Mouse (Mus musculus): ENCODE results near the gene Dnaja3. TPM values are rescaled to one million over a fixed set of nuclear protein-coding genes. Genes with fewer than 3 reads are reported as not detected.

Gene Dnaja3
- total RNA-seq, 2 experiments from 2014 or later = 61.5 to 64.2 TPM

- no peak for DNase-seq (ENCODE audit: low spot score in 2 of 2)
Observed at GRCm38 (mm10) chr16:4640267-4641005, 647 bp downstream of the Dnaja3 start.

DNA sequence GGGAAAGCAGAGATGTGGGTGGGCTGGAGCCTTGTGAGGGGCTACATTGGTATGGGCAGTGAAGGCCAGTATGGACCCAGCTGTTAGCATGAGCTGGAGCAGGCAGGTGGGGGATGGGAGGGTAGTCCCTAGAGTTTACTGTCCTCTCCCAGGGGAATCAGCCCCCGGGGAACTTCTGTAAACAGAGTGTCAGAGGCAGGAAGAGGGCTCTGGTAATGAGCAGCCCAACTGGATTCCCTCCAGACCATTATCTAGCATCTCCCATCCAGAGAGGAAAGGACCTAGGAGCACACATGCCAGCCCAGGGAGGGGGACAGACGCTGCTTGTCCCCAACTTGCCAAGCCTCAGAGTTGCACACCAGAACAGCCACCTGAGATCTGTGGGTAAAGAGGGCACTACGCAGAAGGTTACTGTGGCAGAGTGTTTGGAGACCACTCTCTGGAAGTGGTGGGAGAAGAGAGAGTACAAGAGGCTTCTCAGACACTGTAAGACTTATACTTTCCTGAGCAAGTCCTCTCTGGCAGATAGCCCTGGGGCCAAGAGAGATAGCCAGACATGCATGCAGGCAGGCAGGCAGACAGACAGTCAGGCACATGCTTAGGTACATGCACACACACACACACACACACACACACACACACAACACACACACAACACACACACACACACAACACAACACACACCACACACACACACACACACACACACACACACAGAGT lies 1.5 kb downstream of the Dnaja3 start:
- DNase-seq (ENCODE audit: low spot score in 2 of 2) = no peak

GRCm38 (mm10) chr16:4642190-4642589 lies 2.4 kb downstream of the Dnaja3 start:
- DNase-seq (ENCODE audit: low spot score in 2 of 2) = peak; percentile 63 to 78

DNA sequence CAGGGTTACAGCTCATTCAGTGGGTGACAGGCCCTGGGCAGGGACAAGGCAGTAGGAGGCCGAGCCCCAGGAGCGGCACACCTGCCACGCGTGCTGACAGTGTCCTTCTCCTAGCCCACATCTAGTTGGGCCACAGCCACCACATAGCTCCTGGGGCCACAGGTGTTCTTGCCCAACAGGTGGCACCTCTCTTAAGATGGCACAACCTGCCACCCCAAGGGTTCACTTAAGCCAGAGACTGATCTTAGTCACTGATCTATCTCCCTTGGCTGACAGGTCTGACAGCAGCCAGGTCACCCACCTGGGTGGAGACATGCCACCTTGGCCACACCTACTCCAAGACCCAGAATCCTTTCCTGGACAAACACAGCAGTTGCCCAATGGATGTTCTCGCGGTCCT lies 3.1 kb downstream of the Dnaja3 start:
- no peak for DNase-seq (ENCODE audit: low spot score in 2 of 2)

DNA sequence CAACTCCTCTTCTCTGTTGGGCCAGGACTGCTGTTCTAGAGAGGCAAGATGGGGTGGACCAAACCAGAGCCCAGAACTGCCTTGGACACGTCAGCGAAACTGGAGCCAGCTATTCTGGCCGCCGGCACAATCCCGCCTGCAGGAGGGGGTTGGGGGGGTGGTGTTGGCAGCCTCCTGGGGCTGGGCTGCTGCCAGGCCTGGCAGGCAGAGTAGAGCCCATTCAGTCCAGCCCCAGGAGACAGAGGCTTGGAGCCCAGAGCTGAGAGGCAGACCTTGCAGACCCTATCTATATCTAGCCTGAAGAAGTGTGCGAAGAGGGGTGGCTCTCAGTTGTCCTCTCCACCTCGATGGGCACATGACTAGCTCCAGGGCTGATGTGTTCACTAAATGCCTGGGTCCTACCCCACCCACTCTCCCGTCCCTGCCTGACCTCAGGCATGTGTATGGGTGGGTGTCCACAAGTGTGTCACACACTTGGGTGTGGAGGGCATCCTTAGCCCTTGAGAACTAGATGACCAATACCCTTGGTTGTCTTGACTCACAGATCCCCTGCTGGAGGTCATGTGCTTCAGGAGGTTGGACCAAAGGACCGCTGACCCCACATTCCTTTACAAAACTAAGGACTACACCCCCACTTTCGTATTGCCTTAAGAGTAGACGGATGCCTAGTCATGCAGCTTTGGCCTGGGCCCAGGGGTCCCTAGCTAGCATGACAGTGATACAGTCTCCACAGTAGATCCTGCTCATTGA lies 4.1 kb downstream of the Dnaja3 start:
- DNase-seq (ENCODE audit: low spot score in 2 of 2) = peak; percentile 71 to 84

DNA sequence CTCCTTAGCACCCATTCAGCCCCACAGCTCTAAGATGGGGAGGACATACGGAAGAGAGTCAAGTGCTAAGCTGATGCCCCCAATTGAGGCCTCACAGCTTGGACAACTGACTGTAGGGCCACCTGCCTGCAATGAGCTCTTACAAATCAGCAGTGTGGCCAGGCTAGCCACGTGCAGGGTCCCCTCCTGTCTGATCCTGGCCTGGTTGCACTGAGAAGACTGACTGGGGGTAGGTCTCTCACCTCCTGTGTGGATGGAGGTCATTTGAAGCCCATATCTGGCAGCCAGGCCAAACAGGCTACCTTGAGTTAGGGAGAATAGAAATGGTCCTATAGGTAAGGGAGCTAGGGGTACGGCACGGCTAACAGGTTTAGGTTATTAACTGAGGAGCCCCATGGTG lies 6.1 kb downstream of the Dnaja3 start:
- no peak for DNase-seq (ENCODE audit: low spot score in 2 of 2)

DNA sequence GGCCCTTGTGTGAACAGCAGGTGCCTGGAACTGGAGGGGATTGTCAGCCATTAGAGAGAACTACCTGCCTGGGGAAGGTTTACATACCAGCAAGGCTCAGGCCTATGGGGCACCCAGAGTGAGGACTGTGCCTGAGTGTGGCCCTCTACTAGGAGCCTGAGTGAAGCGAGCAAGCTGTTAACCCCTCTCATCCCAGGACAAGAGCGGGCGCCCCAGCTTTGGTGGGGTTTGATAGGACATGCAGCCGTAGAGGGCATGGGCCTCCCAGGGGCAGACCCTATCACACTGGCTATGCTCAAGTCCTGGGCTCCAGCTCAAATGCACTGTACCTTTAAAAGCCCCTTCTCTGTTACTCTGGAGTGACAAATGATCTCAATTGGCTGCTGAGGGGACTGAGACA lies 7.0 kb downstream of the Dnaja3 start:
- DNase-seq (ENCODE audit: low spot score in 2 of 2) = no peak

GRCm38 (mm10) chr16:4647651-4648141 lies 7.9 kb downstream of the Dnaja3 start:
- no peak for DNase-seq (ENCODE audit: low spot score in 2 of 2)

- no peak for DNase-seq (ENCODE audit: low spot score in 2 of 2)
Observed at GRCm38 (mm10) chr16:4648416-4649023, 8.7 kb downstream of the Dnaja3 start.

- DNase-seq (ENCODE audit: low spot score in 2 of 2) = no peak
Observed at GRCm38 (mm10) chr16:4649211-4649610, 9.4 kb downstream of the Dnaja3 start.

DNA sequence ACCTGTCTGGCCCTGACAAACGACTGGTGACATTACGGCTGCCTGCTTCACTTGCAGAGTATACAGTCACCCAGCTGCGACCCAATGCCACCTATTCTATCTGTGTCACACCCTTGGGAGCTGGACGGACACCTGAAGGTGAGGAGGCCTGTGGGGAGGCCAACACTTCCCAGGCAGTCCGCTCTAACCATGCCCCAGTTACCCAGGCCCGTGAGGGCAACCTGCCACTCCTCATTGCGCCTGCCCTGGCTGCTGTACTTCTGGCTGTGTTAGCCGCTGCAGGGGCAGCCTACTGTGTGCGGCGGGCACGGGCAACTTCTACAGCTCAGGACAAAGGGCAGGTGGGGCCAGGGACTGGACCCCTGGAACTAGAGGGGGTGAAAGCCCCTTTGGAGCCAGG lies 9.9 kb downstream of the Dnaja3 start:
- no peak for DNase-seq (ENCODE audit: low spot score in 2 of 2)

- no peak for DNase-seq (ENCODE audit: low spot score in 2 of 2)
Observed at GRCm38 (mm10) chr16:4650161-4650560, 10.4 kb downstream of the Dnaja3 start.

DNA sequence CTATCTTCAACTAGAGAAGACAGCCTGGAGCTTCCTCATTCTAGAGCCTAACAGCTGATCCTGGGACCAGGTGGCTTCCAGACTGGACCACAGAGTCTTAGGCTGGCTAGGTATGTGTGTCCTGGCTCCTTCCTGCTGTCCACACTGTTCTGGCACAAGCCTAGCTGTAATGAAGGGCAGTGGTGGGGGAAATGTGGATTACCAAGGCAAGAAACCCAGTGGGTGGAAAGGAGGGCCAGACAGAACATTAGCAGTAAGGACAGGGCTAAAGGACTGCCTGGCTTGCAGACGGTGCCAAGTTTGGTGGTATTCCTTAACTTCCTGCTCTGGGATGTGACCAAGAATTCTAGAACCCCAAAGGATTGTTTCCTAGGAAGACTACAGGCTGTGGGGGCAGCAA lies 11.3 kb downstream of the Dnaja3 start:
- DNase-seq (ENCODE audit: low spot score in 2 of 2) = no peak

DNA sequence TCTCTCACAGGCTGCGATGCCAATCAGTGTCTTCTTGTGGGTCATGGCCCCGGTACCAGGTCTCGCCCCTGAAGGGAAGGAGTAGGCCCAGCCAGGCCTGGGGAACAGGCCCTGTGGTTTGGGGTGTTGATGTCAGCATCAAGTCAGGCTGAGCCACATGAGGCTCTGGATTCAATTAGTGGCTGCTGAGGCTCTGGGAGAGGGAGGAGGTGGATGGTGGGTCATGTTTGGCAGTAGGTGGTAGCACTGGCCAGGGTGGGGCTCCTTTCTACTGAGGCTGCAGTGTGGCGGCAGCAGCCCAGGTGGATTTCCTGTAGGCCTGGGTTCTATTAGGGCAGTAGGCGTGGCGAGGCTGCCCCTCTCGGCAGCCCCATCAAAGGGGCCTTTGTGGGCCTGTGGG lies 11.8 kb downstream of the Dnaja3 start:
- DNase-seq (ENCODE audit: low spot score in 2 of 2) = no peak

DNA sequence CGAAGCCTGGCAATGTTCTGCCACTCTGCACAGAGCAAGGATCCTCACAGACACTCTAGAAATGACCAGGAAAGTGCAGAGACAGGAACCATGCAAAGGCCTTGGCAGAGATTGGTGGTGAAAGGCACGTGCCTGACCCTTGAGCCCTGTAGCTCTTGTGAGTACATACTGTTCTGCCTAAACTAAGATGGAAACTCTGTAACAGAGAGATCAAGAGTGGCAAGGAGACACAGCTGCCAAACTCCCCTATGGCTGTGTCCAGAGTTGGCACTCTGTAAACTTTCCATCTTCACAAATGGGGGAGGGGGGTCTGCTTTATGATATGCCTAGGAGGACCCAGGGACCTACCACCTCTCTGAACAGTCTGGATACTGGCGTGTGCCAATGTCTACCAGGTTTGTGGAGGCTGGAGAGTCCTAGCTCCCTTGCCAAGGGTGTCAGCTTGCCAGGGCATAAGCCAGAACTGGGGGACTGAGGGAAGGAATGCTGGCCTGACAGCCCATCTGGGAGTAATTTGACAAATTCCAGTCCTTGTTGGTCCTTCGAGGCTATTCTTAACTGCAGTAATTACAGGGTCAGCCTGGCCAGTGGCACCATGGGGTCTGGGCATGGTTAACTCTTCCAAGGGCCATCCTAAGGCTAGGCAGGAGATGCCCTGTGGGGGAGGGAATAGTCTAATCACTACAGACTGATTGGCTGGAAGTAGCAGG lies 13.1 kb downstream of the Dnaja3 start:
- no peak for DNase-seq (ENCODE audit: low spot score in 2 of 2)

GRCm38 (mm10) chr16:4654706-4655105 lies 14.9 kb downstream of the Dnaja3 start:
- no peak for DNase-seq (ENCODE audit: low spot score in 2 of 2)

- no peak for DNase-seq (ENCODE audit: low spot score in 2 of 2)
Observed at GRCm38 (mm10) chr16:4655251-4655734, 15.5 kb downstream of the Dnaja3 start.

DNA sequence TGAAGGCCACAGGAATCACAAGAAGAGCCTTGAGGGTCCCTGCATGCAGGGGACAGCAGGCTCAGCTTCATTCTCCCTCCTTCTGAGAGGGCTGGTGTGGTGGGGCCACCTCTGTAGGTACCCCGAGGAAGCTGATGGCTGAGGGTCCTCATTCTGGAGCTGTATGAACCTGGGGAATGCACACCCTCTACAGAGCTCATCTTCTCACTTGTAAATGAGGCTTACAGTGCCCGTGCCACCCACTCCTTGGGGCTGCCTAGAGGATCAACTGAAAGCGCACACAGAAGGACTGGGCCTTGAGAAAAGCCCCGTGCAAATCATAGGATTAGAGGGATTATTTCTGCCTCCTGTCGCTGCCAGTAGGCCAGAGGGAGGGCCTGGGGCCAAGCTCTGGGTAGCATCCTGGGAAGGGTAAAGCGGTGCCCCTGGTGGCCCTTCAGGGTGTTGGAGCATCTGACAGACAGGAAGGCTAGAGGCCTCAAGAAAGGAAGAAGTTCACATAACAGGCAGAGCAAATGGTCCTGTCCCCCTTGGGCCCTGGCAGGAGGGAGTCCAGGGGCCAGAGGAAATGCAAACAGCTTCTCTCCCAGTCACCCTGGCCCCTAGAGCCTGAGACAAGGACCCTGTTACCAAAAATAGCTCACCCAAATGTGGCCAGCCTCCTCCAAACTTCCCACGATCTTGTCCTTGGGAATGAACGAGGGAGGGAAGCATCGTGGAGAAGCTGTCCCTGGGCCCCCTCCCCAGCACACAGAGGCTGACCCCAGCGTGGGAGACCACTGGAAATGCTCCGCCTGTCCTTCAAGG lies 16.2 kb downstream of the Dnaja3 start:
- no peak for DNase-seq (ENCODE audit: low spot score in 2 of 2)

DNA sequence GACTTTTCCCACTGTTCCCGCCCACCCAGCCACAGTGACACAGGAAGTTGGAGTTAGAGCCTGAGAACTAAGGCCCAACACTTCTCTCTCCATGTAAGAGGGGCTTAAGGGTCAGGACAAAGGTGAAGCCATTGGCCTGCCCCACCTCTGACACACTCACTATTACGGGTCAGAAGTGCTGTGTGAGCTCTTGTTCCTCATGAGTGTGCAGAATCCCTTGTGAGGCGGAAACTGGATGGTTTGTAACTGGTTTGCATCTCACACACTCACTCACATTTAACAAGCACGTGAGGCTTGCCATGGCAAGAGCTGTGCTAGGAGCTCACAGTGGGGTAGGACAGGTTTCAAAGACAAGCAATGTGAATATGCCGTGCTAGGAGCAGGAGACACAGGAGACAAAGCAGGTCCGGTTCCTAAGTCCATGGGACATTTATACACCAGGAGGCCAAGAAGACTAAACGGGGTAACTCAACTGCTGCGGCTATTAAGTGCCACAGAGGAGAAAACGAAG lies 16.8 kb downstream of the Dnaja3 start:
- DNase-seq (ENCODE audit: low spot score in 2 of 2) = no peak

Measured in left cerebral cortex, adult 18-20 months (tissue).